Mouse (Mus musculus) spleen, postnatal 10 days (tissue): ENCODE data around the gene Castor2.

Source experiments
- DNase-seq, 2 experiments: peaks; one replicate each; pipeline ENCODE4 v3.0.0; 2021 to 2022; ENCODE audit warnings: low spot score in 2 of 2

Castor2 gene

DNA sequence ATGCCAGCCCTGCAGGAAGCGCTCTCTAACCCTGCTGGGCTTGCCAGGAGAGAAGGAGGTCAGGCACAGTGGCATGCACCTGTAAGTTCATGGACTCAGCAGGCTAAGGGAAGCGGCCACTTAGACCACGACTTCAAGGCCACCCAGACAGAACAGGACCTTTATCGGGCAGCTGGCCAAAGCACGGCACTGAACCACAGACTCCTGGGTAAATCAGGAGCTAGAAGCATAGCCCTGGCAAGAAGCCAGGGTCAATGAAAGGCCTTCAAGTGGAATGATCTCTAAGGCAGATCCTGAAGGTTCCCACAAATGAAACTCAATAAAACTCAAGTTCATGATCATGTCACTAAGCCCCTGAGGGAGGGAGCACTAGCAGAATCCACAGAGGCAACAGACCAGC lies 65.2 kb downstream of the Castor2 start:
- DNase-seq, result no peak

DNA sequence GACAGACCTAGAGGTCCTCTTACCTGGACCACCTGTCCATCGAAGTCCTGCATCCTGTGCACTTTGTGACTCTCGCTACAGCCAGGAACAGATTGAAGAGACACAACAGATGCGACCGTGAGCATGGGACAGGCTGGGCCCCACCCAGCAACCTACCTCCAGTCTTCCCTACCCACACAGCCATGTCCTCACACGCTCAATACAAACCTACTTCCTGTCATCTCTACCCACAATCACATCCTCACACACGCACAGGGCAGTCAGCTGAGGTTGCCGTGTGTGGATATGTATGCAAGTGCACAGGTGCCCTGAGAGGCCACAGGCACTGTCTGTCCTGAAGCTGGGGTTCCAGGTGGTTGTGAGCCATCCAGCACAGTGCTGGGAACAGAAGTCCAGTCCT lies 67.1 kb downstream of the Castor2 start:
- DNase-seq, result no peak

DNA sequence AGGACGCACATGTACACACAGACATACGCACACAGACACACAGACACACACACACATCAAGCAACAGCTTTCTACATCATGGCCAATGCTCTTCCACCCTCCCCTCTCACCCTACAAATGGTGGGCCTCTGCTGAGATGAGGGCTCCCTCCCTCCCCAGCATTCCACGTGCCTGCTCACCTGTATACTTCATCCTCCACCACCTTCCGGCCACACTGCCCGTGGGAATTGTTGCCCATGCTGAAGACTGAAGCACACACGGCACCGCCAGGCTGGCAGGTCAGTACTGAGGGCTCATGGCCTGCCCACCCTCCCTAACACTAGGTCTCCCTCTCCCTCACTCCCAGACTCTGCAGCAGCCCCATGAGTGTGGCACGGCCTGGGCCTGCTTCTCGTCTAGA lies 68.5 kb downstream of the Castor2 start:
- DNase-seq, result no peak

GRCm38 (mm10) chr5:134169231-134169630 lies 69.7 kb downstream of the Castor2 start:
- DNase-seq, result no peak

- no peak for DNase-seq
Measured at GRCm38 (mm10) chr5:134170167-134170566, 70.7 kb downstream of the Castor2 start.

- DNase-seq, result peak; percentile 29 to 73
Measured at GRCm38 (mm10) chr5:134173206-134173605, 73.7 kb downstream of the Castor2 start.

- peak in 1 of 2 experiments; percentile 23 for DNase-seq
Measured at GRCm38 (mm10) chr5:134175696-134176095, 76.2 kb downstream of the Castor2 start.

- DNase-seq, result peak; percentile 69 to 88
Measured at GRCm38 (mm10) chr5:134176169-134176881, 76.8 kb downstream of the Castor2 start, which contains the start of gene Rcc1l. Rcc1l (minus strand) TSS chr5:134176774.

GRCm38 (mm10) chr5:134178536-134178935 lies 79.0 kb downstream of the Castor2 start:
- no peak for DNase-seq

- DNase-seq, result peak; percentile 70 to 86
Measured at GRCm38 (mm10) chr5:134179871-134180270, 80.4 kb downstream of the Castor2 start.

- DNase-seq, result no peak
Measured at GRCm38 (mm10) chr5:134182172-134182571, 82.7 kb downstream of the Castor2 start.

GRCm38 (mm10) chr5:134182735-134183134 lies 83.2 kb downstream of the Castor2 start:
- no peak for DNase-seq

GRCm38 (mm10) chr5:134183162-134183561 lies 83.7 kb downstream of the Castor2 start:
- DNase-seq, result no peak

DNA sequence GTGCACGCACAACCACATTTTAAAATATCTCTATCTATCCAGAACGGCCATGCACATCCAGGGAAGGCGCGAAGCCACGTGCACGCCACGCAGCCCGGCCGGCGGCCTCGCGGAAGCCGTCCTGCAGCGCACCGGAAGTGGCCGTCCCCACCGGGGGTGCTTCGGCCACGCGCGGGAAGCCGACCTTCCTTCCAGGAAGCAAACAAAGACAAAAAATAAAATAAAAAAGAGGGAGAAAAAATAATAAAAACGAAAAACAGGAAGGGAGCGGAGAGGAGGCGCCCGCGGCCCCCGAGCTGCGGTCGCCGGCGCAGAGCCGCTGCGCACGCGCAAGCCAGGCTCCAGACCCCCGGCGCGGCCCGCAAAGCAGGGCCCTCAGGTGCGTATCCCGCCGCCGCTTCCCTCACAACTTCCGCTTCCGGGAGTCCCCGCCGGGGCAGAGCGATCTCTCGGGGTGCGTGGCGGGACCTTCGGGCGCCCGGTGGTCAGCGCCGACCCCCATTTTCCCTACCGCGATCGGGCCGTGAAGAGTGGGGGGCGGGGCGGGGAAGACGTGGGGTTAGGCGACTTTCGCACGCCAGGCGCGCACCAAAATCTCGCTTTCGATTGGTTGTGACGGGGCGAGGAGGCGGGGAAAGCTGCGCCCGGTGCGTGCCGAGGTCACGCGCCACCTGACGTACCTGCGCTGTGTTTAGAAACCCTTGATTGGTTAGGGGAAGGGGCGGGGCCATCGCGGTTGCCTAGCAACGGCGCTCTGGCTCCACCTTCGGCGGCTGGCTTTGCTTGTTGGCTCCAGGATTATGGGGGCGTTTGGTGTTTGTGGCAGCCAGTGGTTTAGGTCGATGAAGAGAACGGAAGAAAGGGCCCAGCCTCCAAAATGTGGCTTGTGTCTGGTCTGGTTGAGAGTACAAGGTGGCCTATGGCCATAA lies 84.6 kb downstream of the Castor2 start, which contains the start of gene Gtf2ird2:
TSS of gene Gtf2ird2 (plus strand) at position 140 of the 929 bp plus-strand sequence.
- peak; percentile 96 to 99 for DNase-seq

DNA sequence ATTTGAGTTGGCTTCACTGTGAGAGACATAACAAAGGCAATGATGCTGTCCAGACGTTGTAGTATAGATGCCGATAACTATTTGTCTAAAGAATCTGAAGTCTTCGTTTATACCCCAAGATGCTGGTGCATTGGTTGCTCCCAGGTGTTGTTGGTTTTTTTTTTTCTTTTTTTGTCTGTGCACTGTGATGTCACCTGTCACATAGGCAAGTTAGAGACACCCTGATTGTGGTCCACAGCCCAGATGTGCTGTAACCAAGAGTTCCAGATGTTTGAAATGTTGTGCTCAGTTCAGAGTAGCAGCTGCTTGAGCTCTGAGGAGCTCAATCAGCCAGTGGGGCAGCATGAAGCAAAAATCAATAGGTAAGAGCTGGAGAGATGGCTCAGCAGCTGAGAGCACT lies 86.5 kb downstream of the Castor2 start:
- DNase-seq, result no peak

DNA sequence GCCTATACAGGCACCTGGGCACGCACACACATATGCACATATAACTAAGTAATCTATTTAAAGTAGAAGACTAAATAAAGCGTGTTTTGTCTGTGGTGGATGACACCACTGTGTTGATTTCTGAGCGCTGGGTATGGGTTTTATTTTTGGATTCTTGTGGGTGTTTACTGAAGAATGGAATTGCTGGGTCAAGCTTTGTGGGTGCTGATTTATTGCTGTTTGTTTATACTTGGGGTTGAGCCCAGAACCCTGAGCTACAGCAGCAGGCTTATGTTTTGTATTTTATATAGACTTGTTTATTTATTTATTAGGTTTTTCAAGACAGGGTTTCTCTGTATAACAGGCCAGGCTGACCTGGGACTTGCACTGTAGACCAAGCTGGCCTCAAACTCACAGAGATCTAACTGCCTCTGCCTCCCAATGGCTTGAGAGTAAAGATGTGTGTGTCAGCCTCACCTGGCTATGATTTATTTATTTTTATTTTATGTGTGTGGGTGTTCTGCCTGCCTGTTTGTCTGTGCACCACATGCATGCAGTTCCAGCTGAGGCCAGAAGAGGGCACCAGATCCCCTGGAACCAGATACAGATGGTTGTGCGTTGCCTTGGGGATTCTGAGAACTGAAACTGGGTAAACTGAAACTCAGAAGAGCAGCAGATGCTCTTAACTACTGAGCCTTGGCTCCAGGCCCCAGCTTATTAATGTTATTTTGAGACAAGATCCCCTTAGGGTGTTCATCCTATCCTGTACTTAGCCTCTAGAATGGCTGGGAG lies 87.6 kb downstream of the Castor2 start:
- peak; percentile 61 to 82 for DNase-seq

DNA sequence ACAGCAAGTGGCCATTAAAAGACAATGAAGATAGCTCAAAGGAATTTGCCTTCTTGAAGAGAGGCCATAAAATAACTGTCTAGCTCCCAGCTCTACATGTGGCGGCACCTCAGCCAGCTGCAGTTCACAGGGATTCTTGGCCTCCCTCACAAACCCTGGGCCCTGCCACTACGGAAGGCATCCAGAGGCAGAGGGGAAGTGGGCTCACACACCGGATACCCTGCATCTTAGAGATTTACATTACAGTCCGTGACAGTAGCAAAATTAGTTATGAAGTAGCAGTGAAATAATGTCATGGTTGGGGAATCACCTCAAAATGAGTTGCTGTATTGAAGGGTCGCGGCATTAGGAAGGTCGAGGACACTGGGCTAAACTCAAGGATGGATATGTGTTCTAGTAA lies 89.1 kb downstream of the Castor2 start:
- no peak for DNase-seq

DNA sequence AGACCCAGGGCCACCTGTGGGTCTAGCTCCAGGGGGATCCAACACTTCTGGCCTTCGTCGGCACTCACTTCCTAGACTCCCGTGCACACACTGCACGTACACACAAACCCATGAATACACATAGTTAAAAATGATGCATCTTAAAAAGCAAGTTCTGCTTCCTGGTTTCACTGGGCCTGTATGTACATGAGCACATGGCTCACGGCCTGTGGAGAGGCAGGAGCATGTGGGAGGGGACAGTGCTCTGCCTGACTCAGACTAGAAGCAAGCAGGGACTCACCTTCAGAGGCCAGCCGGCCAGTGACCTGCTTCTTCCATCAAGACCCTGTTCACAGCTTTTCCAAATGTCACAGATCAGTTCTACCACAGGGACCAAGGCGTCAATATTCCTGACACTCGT lies 94.2 kb downstream of the Castor2 start:
- no peak for DNase-seq
